Comparison of ENCODE assay signal across 8 mouse cellular contexts in genomic region chr11:106273311-106273684, GRCm38 (mm10). TPM values are rescaled to one million over a fixed set of nuclear protein-coding genes. Genes with fewer than 3 reads are reported as not detected.
A peak's percentile ranks its signal among the peaks of the same experiment; 100 is the strongest.
DNase-seq lines count a peak whose midpoint lies in the region; ATAC-seq and TF ChIP-seq lines count a peak whose summit lies in the region.

No protein-coding gene starts in this region.

- TF ChIP-seq RAD21 in MEL (IDR thresholded peaks at IDR 0.05; ENCODE audit: low read depth, low read length): no peak

- H3K4me2 ChIP-seq in heart, embryonic 15.5 days: peak overlapping the region; percentile 87
- peak overlapping the region; percentile 77 for H3K4me2 ChIP-seq in hindbrain, embryonic 12.5 days (replicated peaks)

- no peaks in the 10 kb centered on the region for H3K9me3 ChIP-seq in heart, embryonic 15.5 days (replicated peaks)
- H3K9me3 ChIP-seq in MEL (replicated peaks; ENCODE audit: insufficient read depth, low read length): no peaks in the 10 kb centered on the region
- no peaks in the 10 kb centered on the region for H3K9me3 ChIP-seq in hindbrain, embryonic 12.5 days (replicated peaks)
- H3K9me3 ChIP-seq in midbrain, embryonic 10.5 days (replicated peaks): no peaks in the 10 kb centered on the region; the same call in 1 of the 2 replicates

- peaks cover 41% of the 10 kb centered on the region for H3K79me2 ChIP-seq in MEL (ENCODE audit: control insufficient read depth, insufficient read depth, low read length, poor library complexity)

- 16% methylated on average over 16 of the region's 16 CpGs for WGBS in heart, embryonic 15.5 days
- 18% methylated on average over 16 of the region's 16 CpGs for WGBS in hindbrain, embryonic 12.5 days
- WGBS in midbrain, embryonic 10.5 days: 21% methylated on average over 16 of the region's 16 CpGs

- TF ChIP-seq POLR2A in MEL (IDR thresholded peaks at IDR 0.05; ENCODE audit: control insufficient read depth in 1 of 2, insufficient read depth in 1 of 2, low read depth in 1 of 2, low read length in 2 of 2, poor library complexity in 1 of 2): no peak; a peak in 1 of 4 replicates

- TF ChIP-seq EP300 in MEL (IDR thresholded peaks at IDR 0.05; ENCODE audit: low read depth in 1 of 2, low read length in 2 of 2): no peak

- peak overlapping the region; percentile 58 for H3K9ac ChIP-seq in heart, embryonic 15.5 days
- peak overlapping the region; percentile 75 for H3K9ac ChIP-seq in MEL (ENCODE audit: control insufficient read depth, low read depth, low read length, poor library complexity, severe bottlenecking)
- peak overlapping the region; percentile 57 for H3K9ac ChIP-seq in hindbrain, embryonic 12.5 days

- no peaks in the 10 kb centered on the region for H3K27me3 ChIP-seq in heart, embryonic 15.5 days
- H3K27me3 ChIP-seq in MEL (ENCODE audit: control insufficient read depth in 1 of 2, insufficient read depth in 2 of 2, low read length in 2 of 2): no peaks in the 10 kb centered on the region
- H3K27me3 ChIP-seq in hindbrain, embryonic 12.5 days: peaks cover 5% of the 10 kb centered on the region; the same call in 1 of the 2 replicates
- peaks cover 22% of the 10 kb centered on the region for H3K27me3 ChIP-seq in midbrain, embryonic 10.5 days (ENCODE audit: low read depth, poor library complexity, severe bottlenecking)

- peak overlapping the region; percentile 94 for H3K27ac ChIP-seq in heart, embryonic 15.5 days
- peak overlapping the region; percentile 69 for H3K27ac ChIP-seq in MEL (ENCODE audit: control insufficient read depth, low read depth, low read length)
- peak overlapping the region; percentile 76 for H3K27ac ChIP-seq in hindbrain, embryonic 12.5 days
- H3K27ac ChIP-seq in midbrain, embryonic 10.5 days (replicated peaks): peak overlapping the region; percentile 96

- H3K4me3 ChIP-seq in heart, embryonic 15.5 days: peak overlapping the region; percentile 84
- H3K4me3 ChIP-seq in MEL (ENCODE audit: control insufficient read depth in 1 of 2, insufficient read depth in 1 of 2, low read depth in 2 of 2, low read length in 2 of 2): peak overlapping the region; percentile 34 to 75
- H3K4me3 ChIP-seq in hindbrain, embryonic 12.5 days: peak overlapping the region; percentile 99
- peak overlapping the region; percentile 99 for H3K4me3 ChIP-seq in midbrain, embryonic 10.5 days

- TF ChIP-seq CTCF in MEL (IDR thresholded peaks at IDR 0.05 in 2 of 3, conservative IDR thresholded peaks at IDR 0.05 in 1 of 3; ENCODE audit: control insufficient read depth in 1 of 3, insufficient read depth in 1 of 3, low read depth in 2 of 3, low read length in 3 of 3, poor library complexity in 1 of 3, severe bottlenecking in 1 of 3): no peak

- no peak for ATAC-seq in heart, embryonic 15.5 days (replicated peaks; ENCODE audit: insufficient number of reproducible peaks, insufficient read depth, low FRiP score, low read depth)
- peak; percentile 30 for ATAC-seq in hindbrain, embryonic 12.5 days (ENCODE audit: low FRiP score)
- no peak for ATAC-seq in frontal cortex, adult (ENCODE audit: low TSS enrichment)

- no peak for DNase-seq in heart, adult 11 months
- DNase-seq in MEL (ENCODE audit: low read depth, low spot score): no peak
- DNase-seq in midbrain, embryonic 10.5 days (ENCODE audit: low spot score): no peak
- DNase-seq in cerebellum, adult 8-10 months: no peak
- no peak for DNase-seq in left cerebral cortex, adult 11 months (ENCODE audit: low spot score)

- no peaks in the 10 kb centered on the region for H3K36me3 ChIP-seq in heart, embryonic 15.5 days
- peaks cover 0 to 18% of the 10 kb centered on the region in 2 experiments; a peak in 2 of 4 replicates for H3K36me3 ChIP-seq in MEL (ENCODE audit: control insufficient read depth in 1 of 2, insufficient read depth in 2 of 2, low read length in 2 of 2)
- no peaks in the 10 kb centered on the region for H3K36me3 ChIP-seq in hindbrain, embryonic 12.5 days
- H3K36me3 ChIP-seq in midbrain, embryonic 10.5 days: peaks cover 9% of the 10 kb centered on the region

- peaks cover 50% of the 10 kb centered on the region for H3K4me1 ChIP-seq in heart, embryonic 15.5 days (replicated peaks)
- H3K4me1 ChIP-seq in MEL (ENCODE audit: control insufficient read depth in 1 of 2, insufficient read depth in 2 of 2, low read length in 2 of 2): peaks cover 0 to 37% of the 10 kb centered on the region in 2 experiments; a peak in 3 of 4 replicates
- peaks cover 32% of the 10 kb centered on the region for H3K4me1 ChIP-seq in hindbrain, embryonic 12.5 days
- peaks cover 56% of the 10 kb centered on the region for H3K4me1 ChIP-seq in midbrain, embryonic 10.5 days

TF ChIP-seq in MEL, 35 proteins besides CTCF, POLR2A, EP300 and RAD21:
- TF ChIP-seq CHD1 (IDR thresholded peaks at IDR 0.05; ENCODE audit: low read depth, low read length): no peak
- no peak for TF ChIP-seq MXI1 (IDR thresholded peaks at IDR 0.05; ENCODE audit: low read depth, low read length)
TF ChIP-seq in MEL: peak in this region for 0.

RNA-seq across cellular contexts. Expression of gene Smarcd2, which starts 0.5 kb away (rescaled TPM):
- 18.2 and 35.7 TPM in 2 replicates for polyA plus RNA-seq in heart, embryonic 15.5 days (2015; fragmentation: Nextera tagmentation; extraction: Ambion mirVana)
- 116 and 131 TPM in 2 replicates for total RNA-seq in MEL (2012; rRNA removed)
- polyA plus RNA-seq in MEL (2012; ENCODE audit: insufficient read depth in 1 of 2, insufficient read length in 2 of 2, low read depth in 1 of 2, low replicate concordance in 2 of 2, missing spikeins in 1 of 2): 100 to 1,000 TPM in 1 of 2 experiments, not detected in 1; 123 TPM
- 35.1 and 35.9 TPM in 2 replicates for polyA plus RNA-seq in hindbrain, embryonic 12.5 days (2016; fragmentation: Nextera tagmentation; extraction: Ambion mirVana)
- 19.3 and 20.0 TPM in 2 replicates for polyA plus RNA-seq in midbrain, embryonic 10.5 days (2016; fragmentation: Nextera tagmentation; extraction: Ambion mirVana)

RNA-seq across cellular contexts. Expression of gene Tcam1, which starts 3.2 kb away (rescaled TPM):
- 0.34 TPM in 1 of 2 replicates, not detected in the other for polyA plus RNA-seq in heart, embryonic 15.5 days (2015; fragmentation: Nextera tagmentation; extraction: Ambion mirVana)
- 4.3 and 4.6 TPM in 2 replicates for total RNA-seq in MEL (2012; rRNA removed)
- polyA plus RNA-seq in MEL (2012; ENCODE audit: insufficient read depth in 1 of 2, insufficient read length in 2 of 2, low read depth in 1 of 2, low replicate concordance in 2 of 2, missing spikeins in 1 of 2): 1 to 10 TPM in 1 of 2 experiments, not detected in 1; 8.9 TPM
- polyA plus RNA-seq in hindbrain, embryonic 12.5 days (2016; fragmentation: Nextera tagmentation; extraction: Ambion mirVana): 0.15 and 0.29 TPM in 2 replicates
- 0.06 and 0.15 TPM in 2 replicates for polyA plus RNA-seq in midbrain, embryonic 10.5 days (2016; fragmentation: Nextera tagmentation; extraction: Ambion mirVana)

RNA-seq across cellular contexts. Expression of gene Psmc5, which starts 17.3 kb away (rescaled TPM):
- 195 and 215 TPM in 2 replicates for polyA plus RNA-seq in heart, embryonic 15.5 days (2015; fragmentation: Nextera tagmentation; extraction: Ambion mirVana)
- total RNA-seq in MEL (2012; rRNA removed): 426 and 451 TPM in 2 replicates
- 100 to 1,000 TPM; 112 to 290 TPM for polyA plus RNA-seq in MEL (2012; ENCODE audit: insufficient read depth in 1 of 2, insufficient read length in 2 of 2, low read depth in 1 of 2, low replicate concordance in 2 of 2, missing spikeins in 1 of 2)
- 314 and 337 TPM in 2 replicates for polyA plus RNA-seq in hindbrain, embryonic 12.5 days (2016; fragmentation: Nextera tagmentation; extraction: Ambion mirVana)
- 408 and 433 TPM in 2 replicates for polyA plus RNA-seq in midbrain, embryonic 10.5 days (2016; fragmentation: Nextera tagmentation; extraction: Ambion mirVana)

RNA-seq across cellular contexts. Expression of gene Ftsj3, which starts 17.4 kb away (rescaled TPM):
- 31.1 and 37.5 TPM in 2 replicates for polyA plus RNA-seq in heart, embryonic 15.5 days (2015; fragmentation: Nextera tagmentation; extraction: Ambion mirVana)
- total RNA-seq in MEL (2012; rRNA removed): 268 and 308 TPM in 2 replicates
- polyA plus RNA-seq in MEL (2012; ENCODE audit: insufficient read depth in 1 of 2, insufficient read length in 2 of 2, low read depth in 1 of 2, low replicate concordance in 2 of 2, missing spikeins in 1 of 2): 100 to 1,000 TPM in 1 of 2 experiments, not detected in 1; 205 TPM
- 52.5 and 53.4 TPM in 2 replicates for polyA plus RNA-seq in hindbrain, embryonic 12.5 days (2016; fragmentation: Nextera tagmentation; extraction: Ambion mirVana)
- 78.1 and 83.8 TPM in 2 replicates for polyA plus RNA-seq in midbrain, embryonic 10.5 days (2016; fragmentation: Nextera tagmentation; extraction: Ambion mirVana)

RNA-seq across cellular contexts. Expression of gene Gh, which starts 28.4 kb away (rescaled TPM):
- polyA plus RNA-seq in heart, embryonic 15.5 days (2015; fragmentation: Nextera tagmentation; extraction: Ambion mirVana): not detected in 2 replicates
- not detected in 2 replicates for total RNA-seq in MEL (2012; rRNA removed)
- under 1 TPM in 1 of 2 experiments, not detected in 1; 0.08 TPM for polyA plus RNA-seq in MEL (2012; ENCODE audit: insufficient read depth in 1 of 2, insufficient read length in 2 of 2, low read depth in 1 of 2, low replicate concordance in 2 of 2, missing spikeins in 1 of 2)
- not detected in 2 replicates for polyA plus RNA-seq in hindbrain, embryonic 12.5 days (2016; fragmentation: Nextera tagmentation; extraction: Ambion mirVana)
- polyA plus RNA-seq in midbrain, embryonic 10.5 days (2016; fragmentation: Nextera tagmentation; extraction: Ambion mirVana): not detected in 2 replicates
